Mouse (Mus musculus) 3134 (cell line): ENCODE results near the gene Hoxa9.
A peak's percentile ranks its signal among the peaks of the same experiment; 100 is the strongest.

Source experiments
- DNase-seq: peaks from one replicate; pipeline ENCODE4 v3.0.0-alpha.2; 2011; ENCODE audit warnings: low spot score; ENCODE audit not compliant: insufficient read length; ENCODE audit errors: extremely low read depth

Gene Hoxa9

GRCm38 (mm10) chr6:52231885-52232567, 1.1 kb upstream of the Hoxa9 start:
- DNase-seq = no peak

- DNase-seq = no peak
Observed at GRCm38 (mm10) chr6:52229558-52230416, 1.1 kb downstream of the Hoxa9 start.

GRCm38 (mm10) chr6:52228475-52229465, 2.1 kb downstream of the Hoxa9 start:
- no peak for DNase-seq

- DNase-seq = no peak
Observed at GRCm38 (mm10) chr6:52227470-52228222, 3.2 kb downstream of the Hoxa9 start.

GRCm38 (mm10) chr6:52226569-52227257, 4.2 kb downstream of the Hoxa9 start:
- no peak for DNase-seq

GRCm38 (mm10) chr6:52225612-52226568, 5.0 kb downstream of the Hoxa9 start:
- peak; percentile 84 for DNase-seq

- DNase-seq = no peak
Observed at GRCm38 (mm10) chr6:52224895-52225611, 5.8 kb downstream of the Hoxa9 start.

- DNase-seq = no peak
Observed at GRCm38 (mm10) chr6:52223939-52224760, 6.7 kb downstream of the Hoxa9 start.

GRCm38 (mm10) chr6:52222729-52223128, 8.2 kb downstream of the Hoxa9 start:
- no peak for DNase-seq

- no peak for DNase-seq
Observed at GRCm38 (mm10) chr6:52221993-52222685, 8.8 kb downstream of the Hoxa9 start.

GRCm38 (mm10) chr6:52221337-52221992, 9.4 kb downstream of the Hoxa9 start, which contains the start of gene Hoxa7:
Gene Hoxa7, minus strand, starts transcription at chr6:52221854.
- DNase-seq = peak; percentile 83

GRCm38 (mm10) chr6:52220865-52221310, 10.0 kb downstream of the Hoxa9 start:
- DNase-seq = no peak

- no peak for DNase-seq
Observed at GRCm38 (mm10) chr6:52220003-52220864, 10.7 kb downstream of the Hoxa9 start.

- DNase-seq = no peak
Observed at GRCm38 (mm10) chr6:52219234-52219942, 11.5 kb downstream of the Hoxa9 start.
